Mouse (Mus musculus) cerebellum, adult 2 months (tissue): Measurements from ENCODE around the gene Stxbp6. TPM values are rescaled to one million over a fixed set of nuclear protein-coding genes. Genes with fewer than 3 reads are reported as not detected.
"Not testable (repeated sequence)": the region's sequence is repeated elsewhere in the genome, so short reads cannot be mapped to it uniquely, and the experiment has no call there.

Experiments
- DNase-seq, 2 experiments: peaks; one replicate each; pipeline ENCODE4 v3.0.0; 2021
- H3K27ac ChIP-seq: fragments of 200-500 bp; 2 replicates; pipeline ENCODE4 v1.5.1; 2012; ENCODE audit warnings: low read length, control low read depth, inconsistent platforms; ENCODE audit not compliant: insufficient read depth
- H3K27me3 ChIP-seq: fragments of 200-500 bp; 2 replicates; pipeline ENCODE4 v1.6.1; 2012; ENCODE audit warnings: inconsistent platforms, mild to moderate bottlenecking, low read length, moderate library complexity; ENCODE audit not compliant: control insufficient read depth, insufficient read depth
- H3K4me1 ChIP-seq: fragments of 200-500 bp; 2 replicates; pipeline ENCODE4 v1.6.1; 2011; ENCODE audit warnings: low read length; ENCODE audit not compliant: control insufficient read depth, insufficient read depth
- H3K4me3 ChIP-seq: fragments of 200-500 bp; replicated peaks from 2 replicates; pipeline ENCODE3; 2011; ENCODE audit warnings: mild to moderate bottlenecking, low read depth, low read length, control low read depth; ENCODE audit not compliant: insufficient read depth
- CTCF ChIP-seq: fragments of 200-500 bp; IDR thresholded peaks from 2 replicates; pipeline ENCODE4 v1.5.1; 2011; ENCODE audit warnings: low read depth, mild to moderate bottlenecking, control low read depth, low read length, moderate library complexity, borderline replicate concordance; ENCODE audit not compliant: insufficient read depth
- POLR2A ChIP-seq: fragments of 200-500 bp; IDR thresholded peaks from 2 replicates; pipeline ENCODE4 v1.6.1; 2011; ENCODE audit warnings: low read length, control low read depth, borderline replicate concordance; ENCODE audit not compliant: insufficient read depth
- WGBS: fragments of 180-500 bp; shearing (Covaris S2); methylation state at CpG from one replicate; pipeline ENCODE4 v1.1.7; 2018; 5-methylcytosine and 5-hydroxymethylcytosine counted together
- polyA plus RNA-seq: library from polyadenylated mRNA; depleted of rRNA; stranded (reverse); fragments of >200 nt; gene quantifications from 2 replicates; pipeline ENCODE4 v1.2.3, GENCODE M21; 2012

Stxbp6 gene
- polyA plus RNA-seq, 1 experiment: 26.5 TPM

- H3K27ac ChIP-seq: no peak overlapping the region
- H3K4me1 ChIP-seq: no peaks in the 10 kb centered on the region
- H3K4me3 ChIP-seq: no peak overlapping the region
- TF ChIP-seq CTCF (no peak), POLR2A (no peak)
- H3K27me3 ChIP-seq: no peaks in the 10 kb centered on the region
- 35% methylated on average over 11 of the region's 11 CpGs for WGBS
- no peak for DNase-seq
These were observed 7.3 kb downstream of the Stxbp6 start for GRCm38 (mm10) chr12:45067047-45067685.

- TF ChIP-seq CTCF (no peak), POLR2A (no peak)
- no peak for DNase-seq
- Histone ChIP-seq H3K27ac (no peak overlapping the region), H3K27me3 (no peaks in the 10 kb centered on the region), H3K4me3 (no peak overlapping the region), H3K4me1 (no peaks in the 10 kb centered on the region)
- WGBS: 34% methylated on average over 5 of the region's 5 CpGs
These were observed 10.9 kb downstream of the Stxbp6 start for GRCm38 (mm10) chr12:45063606-45064005.

GRCm38 (mm10) chr12:45061336-45061735 is 13.2 kb downstream of the Stxbp6 start:
- H3K4me3 ChIP-seq: no peak overlapping the region
- no peaks in the 10 kb centered on the region for H3K4me1 ChIP-seq
- WGBS: 84% methylated on average over 5 of the region's 5 CpGs
- TF ChIP-seq CTCF (no peak), POLR2A (no peak)
- no peak overlapping the region for H3K27ac ChIP-seq
- no peak for DNase-seq
- H3K27me3 ChIP-seq: no peaks in the 10 kb centered on the region

GRCm38 (mm10) chr12:45060804-45061203 is 13.7 kb downstream of the Stxbp6 start:
- WGBS: 92% methylated on average over 6 of the region's 6 CpGs
- H3K4me1 ChIP-seq: no peaks in the 10 kb centered on the region
- no peaks in the 10 kb centered on the region for H3K27me3 ChIP-seq
- H3K27ac ChIP-seq: no peak overlapping the region
- no peak overlapping the region for H3K4me3 ChIP-seq
- TF ChIP-seq POLR2A (no peak), CTCF (no peak)
- no peak for DNase-seq

- H3K27me3 ChIP-seq: no peaks in the 10 kb centered on the region
- WGBS: 92% methylated on average over 3 of the region's 3 CpGs
- H3K4me3 ChIP-seq: no peak overlapping the region
- no peak overlapping the region for H3K27ac ChIP-seq
- H3K4me1 ChIP-seq: no peaks in the 10 kb centered on the region
- DNase-seq: no peak
- TF ChIP-seq CTCF (no peak), POLR2A (no peak)
These were observed 16.5 kb downstream of the Stxbp6 start for GRCm38 (mm10) chr12:45058007-45058406.

GRCm38 (mm10) chr12:45056372-45056771 is 18.1 kb downstream of the Stxbp6 start:
- Histone ChIP-seq H3K27me3 (no peaks in the 10 kb centered on the region), H3K27ac (no peak overlapping the region), H3K4me1 (no peaks in the 10 kb centered on the region), H3K4me3 (no peak overlapping the region)
- WGBS: 90% methylated on average over 3 of the region's 3 CpGs
- DNase-seq: no peak
- TF ChIP-seq POLR2A: no peak
- TF ChIP-seq CTCF: no peak

GRCm38 (mm10) chr12:45053319-45053718 is 21.2 kb downstream of the Stxbp6 start:
- no peak overlapping the region for H3K27ac ChIP-seq
- 74% methylated on average over 5 of the region's 5 CpGs for WGBS

GRCm38 (mm10) chr12:45052860-45053259 is 21.6 kb downstream of the Stxbp6 start:
- TF ChIP-seq POLR2A (no peak), CTCF (no peak)
- H3K27me3 ChIP-seq: no peaks in the 10 kb centered on the region
- no peak overlapping the region for H3K27ac ChIP-seq
- H3K4me3 ChIP-seq: no peak overlapping the region
- DNase-seq: no peak
- 42% methylated on average over 5 of the region's 5 CpGs for WGBS
- no peaks in the 10 kb centered on the region for H3K4me1 ChIP-seq

More at GRCm38 (mm10) chr12:45053319-45053718, 21.2 kb downstream of the Stxbp6 start:
- TF ChIP-seq CTCF (no peak), POLR2A (no peak)
- H3K4me1 ChIP-seq: no peaks in the 10 kb centered on the region
- no peaks in the 10 kb centered on the region for H3K27me3 ChIP-seq
- H3K4me3 ChIP-seq: no peak overlapping the region
- DNase-seq: no peak

GRCm38 (mm10) chr12:45049894-45050293 is 24.6 kb downstream of the Stxbp6 start:
- TF ChIP-seq POLR2A (no peak), CTCF (no peak)
- H3K4me1 ChIP-seq: no peaks in the 10 kb centered on the region
- H3K4me3 ChIP-seq: no peak overlapping the region
- no peak for DNase-seq
- H3K27me3 ChIP-seq: no peaks in the 10 kb centered on the region
- H3K27ac ChIP-seq: no peak overlapping the region
- WGBS: 47% methylated on average over 9 of the region's 9 CpGs

- H3K27me3 ChIP-seq, H3K4me3 ChIP-seq, H3K27ac ChIP-seq, H3K4me1 ChIP-seq, DNase-seq: not testable (repeated sequence)
- WGBS: 36% methylated on average over 9 of the region's 9 CpGs
These were observed 26.8 kb downstream of the Stxbp6 start for GRCm38 (mm10) chr12:45047711-45048110.
